Mouse (Mus musculus) heart, embryonic 11.5 days (tissue): ENCODE data around the gene Sulf2. TPM values are rescaled to one million over a fixed set of nuclear protein-coding genes. Genes with fewer than 3 reads are reported as not detected.

Source experiments
- ATAC-seq: fragments of 200-750 bp; cut with Nextera tagmentation; replicated peaks from 2 replicates; pipeline ENCODE4 v1.8.0; 2017; ENCODE audit warnings: moderate library complexity; ENCODE audit not compliant: insufficient number of reproducible peaks, low FRiP score, low TSS enrichment
- H3K27ac ChIP-seq: fragments of 300-500 bp; sonication (generic); 2 replicates; pipeline ENCODE4 v1.5.1; 2014; ENCODE audit warnings: mild to moderate bottlenecking, low read depth, low read length
- H3K27me3 ChIP-seq: fragments of 300-500 bp; sonication (generic); 2 replicates; pipeline ENCODE4 v1.6.1; 2014; ENCODE audit warnings: mild to moderate bottlenecking, low read length, mixed read lengths; ENCODE audit not compliant: control insufficient read depth, insufficient read depth
- H3K36me3 ChIP-seq: fragments of 300-500 bp; sonication (generic); 2 replicates; pipeline ENCODE4 v1.6.1; 2014; ENCODE audit warnings: mild to moderate bottlenecking, low read length, moderate library complexity, mixed read lengths; ENCODE audit not compliant: control insufficient read depth, insufficient read depth
- H3K4me1 ChIP-seq: fragments of 300-500 bp; sonication (generic); 2 replicates; pipeline ENCODE4 v1.6.1; 2014; ENCODE audit warnings: low read length; ENCODE audit not compliant: control insufficient read depth, insufficient read depth
- H3K4me2 ChIP-seq: fragments of 300-500 bp; sonication (generic); 2 replicates; pipeline ENCODE4 v1.6.1; 2014; ENCODE audit warnings: mild to moderate bottlenecking, moderate library complexity
- H3K4me3 ChIP-seq: fragments of 300-500 bp; sonication (generic); 2 replicates; pipeline ENCODE4 v1.5.1; 2014; ENCODE audit warnings: low read depth, low read length
- H3K9ac ChIP-seq: fragments of 300-500 bp; sonication (generic); 2 replicates; pipeline ENCODE4 v1.6.1; 2014; ENCODE audit warnings: mild to moderate bottlenecking, low read depth, low read length, moderate library complexity
- H3K9me3 ChIP-seq: fragments of 300-500 bp; sonication (generic); replicated peaks from 2 replicates; pipeline ENCODE4 v1.6.1; 2016; ENCODE audit warnings: low read length; ENCODE audit not compliant: control insufficient read depth
- WGBS: fragments of 180-500 bp; shearing (Covaris S2); extraction: QIAGEN DNeasy Blood & Tissue Kit; methylation state at CpG from one replicate; pipeline ENCODE4 v1.1.7; 2014; ENCODE audit not compliant: insufficient replicate concordance; 5-methylcytosine and 5-hydroxymethylcytosine counted together
- polyA plus RNA-seq: library from polyadenylated mRNA; unstranded; fragments of >200 nt; fragmentation: Nextera tagmentation; extraction: Ambion mirVana; gene quantifications from 2 replicates; pipeline ENCODE4 v1.2.1, GENCODE M21; 2014

The Sulf2 gene
- polyA plus RNA-seq, 1 experiment from 2014 or later = 111 TPM

- H3K9me3 ChIP-seq = no peaks in the 10 kb centered on the region
- no peaks in the 10 kb centered on the region for H3K27me3 ChIP-seq
- no peak overlapping the region for H3K4me3 ChIP-seq
- no peaks in the 10 kb centered on the region for H3K36me3 ChIP-seq
- no peak overlapping the region for H3K27ac ChIP-seq
- H3K9ac ChIP-seq = no peak overlapping the region
- 28% methylated on average over 1 of the region's 1 CpGs for WGBS
- no peak overlapping the region for H3K4me2 ChIP-seq
- ATAC-seq = no peak
- peaks cover 64% of the 10 kb centered on the region for H3K4me1 ChIP-seq
Observed at GRCm38 (mm10) chr2:166141910-166142309, 13.6 kb downstream of the Sulf2 start.

GRCm38 (mm10) chr2:166141039-166141438, 14.4 kb downstream of the Sulf2 start:
- no peak overlapping the region for H3K4me3 ChIP-seq
- no peaks in the 10 kb centered on the region for H3K9me3 ChIP-seq
- no peak overlapping the region for H3K9ac ChIP-seq
- H3K4me1 ChIP-seq = peaks cover 64% of the 10 kb centered on the region
- 81% methylated on average over 6 of the region's 6 CpGs for WGBS
- H3K4me2 ChIP-seq = no peak overlapping the region
- H3K36me3 ChIP-seq = no peaks in the 10 kb centered on the region
- ATAC-seq = no peak
- H3K27me3 ChIP-seq = no peaks in the 10 kb centered on the region
- no peak overlapping the region for H3K27ac ChIP-seq

GRCm38 (mm10) chr2:166140427-166140826, 15.0 kb downstream of the Sulf2 start:
- H3K9me3 ChIP-seq = no peaks in the 10 kb centered on the region
- WGBS = 63% methylated on average over 9 of the region's 9 CpGs
- H3K36me3 ChIP-seq = no peaks in the 10 kb centered on the region
- no peaks in the 10 kb centered on the region for H3K27me3 ChIP-seq
- H3K9ac ChIP-seq = no peak overlapping the region
- H3K4me2 ChIP-seq = no peak overlapping the region
- peaks cover 64% of the 10 kb centered on the region for H3K4me1 ChIP-seq
- H3K4me3 ChIP-seq = no peak overlapping the region
- no peak overlapping the region; the same call in 1 of the 2 replicates for H3K27ac ChIP-seq
- no peak for ATAC-seq

- no peak for ATAC-seq
- H3K36me3 ChIP-seq = 0 out of 2 replicates have a peak, but pooled peaks cover 3% of the 10 kb centered on the region
- WGBS = 10% methylated on average over 1 of the region's 1 CpGs
- H3K27me3 ChIP-seq = no peaks in the 10 kb centered on the region
- H3K4me3 ChIP-seq = no peak overlapping the region
- peaks cover 56% of the 10 kb centered on the region for H3K4me1 ChIP-seq
- no peak overlapping the region for H3K4me2 ChIP-seq
- no peak overlapping the region for H3K9ac ChIP-seq
- no peak overlapping the region for H3K27ac ChIP-seq
- no peaks in the 10 kb centered on the region for H3K9me3 ChIP-seq
Observed at GRCm38 (mm10) chr2:166138308-166138707, 17.2 kb downstream of the Sulf2 start.

- H3K4me1 ChIP-seq = peaks cover 48% of the 10 kb centered on the region
- 81% methylated on average over 4 of the region's 4 CpGs for WGBS
- H3K4me3 ChIP-seq = no peak overlapping the region
- H3K36me3 ChIP-seq = 0 out of 2 replicates have a peak, but pooled peaks cover 3% of the 10 kb centered on the region
- H3K27me3 ChIP-seq = no peaks in the 10 kb centered on the region
- H3K9me3 ChIP-seq = no peaks in the 10 kb centered on the region
- no peak overlapping the region for H3K9ac ChIP-seq
- H3K4me2 ChIP-seq = no peak overlapping the region
- ATAC-seq = no peak
- H3K27ac ChIP-seq = no peak overlapping the region
Observed at GRCm38 (mm10) chr2:166137467-166137866, 18.0 kb downstream of the Sulf2 start.

DNA sequence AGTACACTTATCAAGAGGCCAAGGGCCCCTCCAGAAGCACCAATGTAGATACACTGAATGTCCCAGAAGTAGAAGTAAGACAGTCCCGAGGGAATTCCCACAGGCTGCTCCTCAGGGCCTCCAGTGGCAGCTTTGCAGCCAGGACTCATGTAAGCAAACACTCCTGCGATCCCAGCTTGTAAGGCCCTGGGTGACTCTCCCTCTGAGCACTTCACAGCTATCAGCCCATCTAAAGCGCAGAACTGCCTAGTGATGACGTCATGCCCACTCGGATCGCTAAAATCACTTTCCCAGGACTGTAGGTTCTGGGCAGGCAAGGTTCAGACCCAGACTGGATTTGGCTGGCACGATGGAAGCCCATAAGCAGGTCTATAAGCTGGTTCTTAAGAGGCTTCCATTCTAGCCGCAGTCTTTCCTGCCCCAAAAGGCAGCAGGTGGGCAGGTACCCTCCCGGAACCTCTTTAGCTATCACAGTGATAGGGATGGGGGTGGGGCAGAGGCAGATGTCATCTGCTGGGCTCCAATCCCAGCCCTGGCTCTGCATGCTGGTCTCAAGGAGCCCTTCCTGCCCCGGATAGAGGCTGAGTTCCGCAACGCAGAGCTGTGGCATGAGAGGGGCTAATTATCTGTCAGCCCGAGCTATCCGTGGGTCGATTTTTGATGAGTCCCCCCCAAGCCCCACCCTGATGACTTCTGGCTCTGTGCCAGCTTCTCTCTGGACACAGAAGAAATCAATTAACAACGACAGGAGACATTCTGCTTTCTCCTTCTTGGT, 19.6 kb downstream of the Sulf2 start:
- peak overlapping the region; percentile 24; the same call in 1 of the 2 replicates for H3K9ac ChIP-seq
- H3K4me2 ChIP-seq = no peak overlapping the region
- H3K36me3 ChIP-seq = peaks cover 11% of the 10 kb centered on the region
- ATAC-seq = no peak
- peaks cover 38% of the 10 kb centered on the region for H3K4me1 ChIP-seq
- H3K4me3 ChIP-seq = no peak overlapping the region
- WGBS = 25% methylated on average over 16 of the region's 16 CpGs
- no peak overlapping the region for H3K27ac ChIP-seq
- H3K27me3 ChIP-seq = no peaks in the 10 kb centered on the region
- no peaks in the 10 kb centered on the region for H3K9me3 ChIP-seq

DNA sequence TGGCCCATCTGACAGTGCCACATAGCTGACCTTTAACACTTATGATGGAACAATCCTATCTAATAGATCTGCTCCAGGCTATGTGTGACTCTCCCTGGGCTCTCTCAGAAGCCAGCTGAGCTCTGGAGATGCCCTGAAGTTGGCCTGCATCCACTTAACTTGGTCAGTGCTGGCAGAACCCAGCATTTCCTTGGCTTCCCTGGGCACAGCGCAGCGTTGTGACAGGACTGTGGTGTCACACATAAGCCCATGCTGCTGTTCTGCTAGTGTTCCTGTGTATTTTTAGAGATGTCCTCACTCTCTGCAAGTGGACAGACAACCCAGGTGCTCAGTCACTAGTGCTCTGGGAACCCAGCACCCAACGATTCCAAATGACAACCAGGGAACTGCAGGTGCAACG, 26.7 kb downstream of the Sulf2 start:
- no peak overlapping the region for H3K4me2 ChIP-seq
- no peaks in the 10 kb centered on the region for H3K9me3 ChIP-seq
- no peak for ATAC-seq
- H3K36me3 ChIP-seq = peaks cover 10% of the 10 kb centered on the region
- WGBS = 65% methylated on average over 4 of the region's 4 CpGs
- no peak overlapping the region for H3K4me3 ChIP-seq
- no peak overlapping the region for H3K27ac ChIP-seq
- H3K9ac ChIP-seq = no peak overlapping the region
- peaks cover 11% of the 10 kb centered on the region; the same call in 1 of the 2 replicates for H3K4me1 ChIP-seq
- no peaks in the 10 kb centered on the region for H3K27me3 ChIP-seq

GRCm38 (mm10) chr2:166128032-166128431, 27.4 kb downstream of the Sulf2 start:
- no peak overlapping the region for H3K9ac ChIP-seq
- H3K36me3 ChIP-seq = peaks cover 10% of the 10 kb centered on the region
- H3K4me2 ChIP-seq = no peak overlapping the region
- H3K9me3 ChIP-seq = no peaks in the 10 kb centered on the region
- H3K4me1 ChIP-seq = peaks cover 14% of the 10 kb centered on the region
- ATAC-seq = no peak
- H3K27ac ChIP-seq = no peak overlapping the region
- WGBS = 90% methylated on average over 15 of the region's 15 CpGs
- H3K27me3 ChIP-seq = no peaks in the 10 kb centered on the region
- H3K4me3 ChIP-seq = no peak overlapping the region

- Histone ChIP-seq H3K9ac (no peak overlapping the region), H3K36me3 (peaks cover 5% of the 10 kb centered on the region), H3K4me3 (no peak overlapping the region), H3K27me3 (no peaks in the 10 kb centered on the region), H3K9me3 (no peaks in the 10 kb centered on the region), H3K4me2 (no peak overlapping the region), H3K27ac (no peak overlapping the region), H3K4me1 (peaks cover 20% of the 10 kb centered on the region)
- ATAC-seq = no peak
- 63% methylated on average over 11 of the region's 11 CpGs for WGBS
Observed at GRCm38 (mm10) chr2:166126343-166126742, 29.1 kb downstream of the Sulf2 start.
